Mouse (Mus musculus): Measurements from ENCODE around the gene Gnai1.

GRCm38 (mm10) chr5:18323534-18323933 lies 36.6 kb downstream of the Gnai1 start:
- TF ChIP-seq CTCF (IDR thresholded peaks at IDR 0.05; ENCODE audit: extremely low read depth, insufficient read length, insufficient replicate concordance, low read depth, low read length) (no peak), POLR2A (IDR thresholded peaks at IDR 0.05; ENCODE audit: low read depth, low read length) (no peak)
